Mouse (Mus musculus) right cerebral cortex, postnatal 4 days (tissue): Measurements from ENCODE around the gene Zpld1.

Experiments used
- DNase-seq: peaks from one replicate; pipeline ENCODE4 v3.0.0-alpha.2; 2022

Gene Zpld1

DNA sequence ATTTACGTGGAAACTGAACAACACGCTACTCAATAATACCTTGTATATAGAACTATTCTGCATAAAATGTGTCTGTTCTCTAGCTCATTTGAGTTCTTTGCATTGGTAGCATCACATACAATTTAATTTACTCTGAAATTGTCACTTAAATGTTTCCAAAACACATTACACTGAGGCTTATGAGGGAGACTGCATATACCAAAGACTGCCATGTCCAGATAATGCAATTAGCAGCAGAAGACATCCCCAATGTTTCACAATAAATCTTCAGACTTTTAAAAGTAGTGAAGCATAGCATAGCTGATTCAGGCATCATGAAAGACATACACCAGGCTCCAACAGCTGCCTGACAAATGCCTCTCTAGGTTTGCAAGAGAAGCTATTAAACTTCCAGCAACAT, at the start of gene Zpld1:
Gene Zpld1, minus strand, starts transcription at position 101 of the 400 bp plus-strand sequence.
- no peak for DNase-seq

DNA sequence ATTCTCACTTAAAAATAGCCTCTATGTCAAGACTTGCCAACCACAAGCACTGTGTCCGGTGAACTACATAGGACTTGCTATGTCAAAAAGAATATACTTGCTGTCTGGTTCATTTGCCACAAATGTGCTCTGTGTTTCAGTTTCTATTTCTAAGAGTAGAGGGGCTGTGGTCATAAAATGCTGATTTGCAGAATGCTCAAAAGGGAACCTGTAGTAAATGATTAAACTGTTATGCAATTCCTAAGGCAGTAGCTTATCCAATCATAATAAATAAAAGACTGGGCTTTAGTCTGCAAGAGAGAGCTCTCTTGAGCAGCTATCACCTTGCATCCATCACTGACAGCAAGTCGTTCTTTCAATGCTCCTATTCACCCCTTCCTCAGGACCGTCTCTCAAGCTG, 47.9 kb upstream of the Zpld1 start:
- DNase-seq: no peak

DNA sequence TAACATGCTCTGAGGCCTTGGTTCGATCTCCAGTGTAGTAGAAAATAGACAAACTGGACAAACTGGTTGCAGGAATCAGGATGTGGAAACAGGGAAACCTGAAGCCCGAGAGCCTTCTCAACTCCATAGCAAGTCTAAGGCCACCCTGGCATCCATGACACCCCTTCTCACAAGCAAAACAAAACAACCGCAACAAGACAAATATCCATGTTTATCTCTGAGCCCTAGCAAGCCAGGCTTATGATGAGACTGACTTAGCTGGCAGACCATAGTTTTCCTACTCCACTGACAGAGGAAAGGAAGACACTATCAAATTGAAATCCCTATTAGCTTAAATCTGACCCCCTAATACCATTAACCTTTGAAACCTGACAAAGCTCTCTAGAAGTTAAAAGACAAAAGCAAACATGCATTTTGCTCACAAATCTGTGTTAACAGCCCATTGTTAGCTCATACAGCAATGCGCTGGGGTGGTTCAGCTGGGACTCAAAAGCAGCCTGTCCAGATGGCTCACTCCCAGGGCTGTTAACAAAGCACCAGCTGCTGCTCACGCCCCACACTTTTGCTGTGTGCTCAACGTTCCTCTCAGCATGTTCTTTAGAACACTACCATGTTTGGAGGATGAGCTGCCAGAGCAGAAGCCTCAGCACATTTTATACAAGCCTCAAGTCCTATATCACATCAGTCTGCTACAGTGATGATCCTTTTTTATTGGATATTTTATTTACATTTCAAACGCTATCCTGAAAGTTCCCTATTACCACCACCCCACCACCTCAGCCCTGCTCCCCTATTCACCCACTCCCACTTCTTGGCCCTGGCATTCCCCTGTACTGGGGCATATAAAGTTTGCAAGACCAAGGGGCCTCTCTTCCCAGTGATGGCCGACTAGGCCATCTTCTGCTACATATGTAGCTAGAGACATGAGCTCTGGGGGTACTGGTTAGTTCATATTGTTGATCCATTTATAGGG, 24.0 kb upstream of the Zpld1 start:
- DNase-seq: peak; percentile 40

DNA sequence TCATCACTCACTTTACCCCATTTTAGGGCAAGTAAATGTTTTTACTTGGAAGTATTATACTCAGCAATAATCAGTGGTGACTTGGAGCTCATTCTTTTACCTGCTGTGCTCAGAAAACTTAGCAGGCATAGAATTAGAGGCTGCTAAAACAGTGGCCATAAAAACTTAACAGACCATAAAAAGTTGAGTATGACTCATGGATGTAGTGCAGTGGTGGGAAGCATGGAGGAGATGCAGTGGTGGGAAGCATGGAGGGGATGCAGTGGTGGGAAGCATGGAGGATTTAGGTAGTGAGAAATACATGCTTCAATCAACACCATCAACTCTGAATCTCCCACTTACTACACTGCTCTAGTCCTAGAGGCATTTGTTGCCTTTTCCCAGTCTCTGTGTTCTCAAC, 19.2 kb upstream of the Zpld1 start:
- no peak for DNase-seq

DNA sequence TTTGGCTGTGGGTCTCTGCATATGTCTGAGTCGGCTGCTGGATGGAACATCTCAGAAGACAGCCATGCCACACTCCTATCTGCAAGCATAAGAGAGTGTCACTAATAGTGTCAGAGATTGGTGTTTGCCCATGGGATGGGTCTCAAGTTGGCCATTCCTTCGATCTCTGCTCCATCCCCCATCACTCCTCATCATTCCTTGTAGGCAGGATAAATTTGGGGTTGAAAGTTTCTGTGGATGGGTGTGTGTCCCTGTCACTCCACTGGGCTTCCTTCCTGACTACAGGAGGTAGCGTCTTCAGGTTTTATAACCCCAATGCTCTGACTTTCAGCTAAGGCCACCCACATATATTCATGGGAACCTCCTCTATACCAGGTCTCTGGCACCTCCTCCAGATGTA, 14.3 kb upstream of the Zpld1 start:
- no peak for DNase-seq

DNA sequence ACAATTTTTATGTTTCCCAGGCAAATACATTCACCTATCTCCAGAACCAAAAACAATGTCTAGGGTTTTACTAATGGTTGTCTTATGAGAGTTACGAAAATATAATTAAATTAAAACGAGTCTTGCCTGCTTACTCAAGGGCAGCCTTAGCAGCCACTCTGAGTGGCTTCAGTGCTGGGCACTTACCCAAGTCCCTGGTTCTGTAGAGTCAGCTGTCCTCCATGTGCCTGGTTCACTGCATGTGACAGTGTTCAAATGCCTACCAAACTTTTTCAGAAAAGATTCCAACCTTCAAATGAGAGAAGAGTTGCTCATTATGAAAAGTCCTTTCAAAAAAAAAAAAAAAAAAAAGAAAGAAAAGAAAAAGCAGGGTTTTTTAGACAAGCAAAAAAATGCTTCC, 15.1 kb downstream of the Zpld1 start:
- no peak for DNase-seq

DNA sequence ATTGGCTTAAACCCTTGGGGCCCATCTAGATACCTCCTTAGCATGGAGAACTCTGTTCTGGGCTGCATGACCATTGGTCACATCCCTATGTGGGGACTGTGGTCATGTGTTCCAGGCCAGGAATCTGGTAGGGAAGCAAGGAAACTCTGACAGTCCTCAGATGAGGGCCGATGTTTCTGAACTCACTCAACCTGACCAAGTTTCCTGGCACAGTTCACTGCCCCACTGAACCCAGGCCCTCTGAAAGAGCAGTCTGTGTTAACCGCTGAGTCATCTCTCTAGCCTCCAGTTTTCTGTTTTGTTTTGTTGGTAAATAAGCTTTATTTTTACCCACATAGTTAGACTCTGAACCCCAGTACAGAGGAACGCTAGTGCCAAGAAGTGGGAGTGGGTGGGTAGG, 20.3 kb downstream of the Zpld1 start:
- DNase-seq: no peak

DNA sequence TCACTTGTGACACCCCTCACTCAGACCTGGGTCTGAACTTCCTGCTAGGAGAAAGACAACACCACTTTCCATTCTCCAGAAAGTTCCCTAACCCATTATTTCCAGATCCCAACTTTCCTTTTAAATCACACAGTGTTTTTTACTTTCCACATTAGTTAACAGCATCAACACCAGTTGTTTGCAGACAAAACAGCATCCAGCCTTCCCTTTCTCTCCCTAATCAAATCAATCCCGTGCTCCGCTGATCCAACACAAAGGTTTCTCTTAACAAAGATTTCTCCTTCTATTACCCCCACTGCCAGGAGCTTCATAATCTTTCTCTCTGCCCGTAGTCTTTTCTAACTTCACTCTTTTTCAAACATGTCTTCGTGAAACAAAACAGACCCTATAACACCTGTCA, 32.5 kb downstream of the Zpld1 start:
- DNase-seq: no peak

DNA sequence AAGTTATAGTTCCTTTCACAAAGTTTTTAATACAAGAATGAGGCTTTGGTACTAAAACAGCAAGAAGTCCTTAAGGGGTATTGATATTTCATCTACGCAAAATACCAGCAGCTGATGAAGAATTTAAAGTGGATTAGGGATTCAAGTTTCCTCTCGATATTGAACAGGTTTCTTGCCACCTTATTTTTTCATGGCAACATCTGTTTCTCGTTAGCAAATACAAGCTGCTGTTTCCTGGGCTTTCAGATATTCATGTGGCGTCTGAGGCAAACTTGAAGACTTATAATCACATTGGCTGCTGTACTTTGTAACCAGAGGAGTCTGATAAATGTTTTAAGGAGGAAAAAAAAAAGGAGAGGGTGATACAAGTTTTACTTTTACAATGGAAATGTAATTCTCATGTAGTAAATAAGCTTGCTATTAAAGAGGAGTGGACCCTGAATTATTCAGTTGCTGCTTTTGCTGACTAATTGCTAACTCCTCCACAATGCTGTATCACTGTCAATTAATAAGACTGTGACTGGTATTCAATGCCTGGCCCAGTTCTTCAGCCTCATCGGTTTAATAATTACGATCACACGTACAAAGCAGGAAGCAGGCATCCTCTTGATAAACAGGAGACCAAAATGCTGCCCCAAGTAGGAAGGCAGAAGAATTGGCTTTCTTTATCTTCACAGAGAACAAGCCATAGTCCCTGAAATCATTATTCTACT, 36.8 kb downstream of the Zpld1 start:
- DNase-seq: no peak

DNA sequence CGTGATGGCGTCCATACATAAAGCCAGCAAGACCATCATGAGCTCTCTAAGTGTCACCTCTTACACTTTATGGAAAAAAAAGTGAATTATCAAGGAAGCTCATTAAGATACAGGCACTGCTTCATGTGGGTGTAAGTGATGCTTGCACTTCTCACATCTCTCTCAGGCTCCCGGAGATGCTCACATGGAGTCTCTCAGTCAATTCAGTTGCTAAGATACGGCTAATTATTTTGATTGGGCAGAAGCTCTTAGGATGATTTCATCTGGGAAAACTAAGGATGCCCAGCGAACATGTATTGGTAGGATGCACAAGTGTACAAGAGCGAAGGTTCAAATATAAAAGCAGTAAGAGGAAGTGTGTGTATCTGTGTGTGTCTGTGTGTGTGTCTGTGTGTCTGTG, 38.1 kb downstream of the Zpld1 start:
- no peak for DNase-seq

DNA sequence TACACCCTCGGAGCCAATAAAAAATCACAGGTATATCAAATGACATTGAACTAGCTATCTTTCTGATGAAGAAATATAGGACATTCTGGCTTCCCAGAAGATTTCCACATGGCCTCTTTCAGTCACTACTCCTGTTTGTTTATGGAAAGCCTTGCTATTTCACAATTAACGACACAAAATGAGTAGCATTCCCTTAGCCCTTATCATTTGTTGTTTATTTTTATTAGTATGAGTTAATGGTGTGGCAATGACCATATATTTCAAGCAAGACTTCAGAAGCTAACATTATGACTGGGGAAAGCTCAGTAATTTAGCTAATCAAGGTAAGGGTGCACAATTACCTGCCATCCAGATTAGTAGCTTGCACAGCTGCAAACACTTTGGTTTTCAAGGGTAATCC, 56.8 kb downstream of the Zpld1 start:
- DNase-seq: no peak

DNA sequence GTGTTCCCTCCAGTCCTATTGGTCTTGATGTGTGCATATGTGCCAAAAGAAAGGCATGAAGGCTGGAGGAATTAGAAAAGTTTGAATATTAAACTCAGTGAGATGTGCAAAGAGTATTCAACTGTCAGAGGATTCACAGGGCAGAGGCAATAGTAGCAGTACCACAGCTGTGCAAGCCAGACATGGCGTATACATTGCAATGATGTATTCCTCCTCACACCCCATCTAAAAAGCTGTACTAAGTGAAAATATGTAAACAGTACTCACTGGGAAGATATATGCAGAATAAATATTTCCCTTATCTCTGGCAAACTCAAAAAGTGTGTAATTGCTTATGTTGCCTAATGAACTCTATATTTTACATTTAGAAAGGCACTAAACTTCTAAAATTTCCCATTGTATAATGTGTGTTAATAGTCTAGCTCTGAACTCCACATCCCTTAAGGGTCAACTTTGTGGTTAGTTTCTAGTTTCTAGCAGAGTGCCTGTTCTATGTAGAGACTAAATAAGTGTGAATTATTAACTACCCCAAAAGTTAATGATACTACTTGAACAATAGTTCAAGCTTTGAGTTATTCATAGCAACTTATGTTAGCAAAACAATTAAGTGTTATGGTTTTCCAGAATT, 68.7 kb downstream of the Zpld1 start:
- no peak for DNase-seq

DNA sequence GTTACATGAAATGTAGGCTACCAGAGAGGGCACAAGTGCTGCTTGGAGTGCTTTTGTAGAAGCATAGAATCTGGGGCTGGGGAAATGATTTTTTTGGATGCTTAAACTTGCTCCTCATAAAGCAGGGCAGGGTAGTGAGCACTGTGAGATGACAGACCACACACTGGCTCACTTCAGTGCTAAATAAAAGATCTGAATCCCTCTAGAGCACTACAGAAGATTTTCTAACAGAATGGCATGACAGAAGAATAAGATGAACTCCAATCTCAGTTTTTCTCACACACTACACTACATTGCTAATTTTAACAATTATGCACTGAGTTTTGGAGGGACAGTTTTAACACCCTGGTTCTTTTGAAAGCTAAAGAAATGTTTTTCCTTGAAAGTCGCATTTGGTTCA, 93.8 kb downstream of the Zpld1 start:
- DNase-seq: no peak

DNA sequence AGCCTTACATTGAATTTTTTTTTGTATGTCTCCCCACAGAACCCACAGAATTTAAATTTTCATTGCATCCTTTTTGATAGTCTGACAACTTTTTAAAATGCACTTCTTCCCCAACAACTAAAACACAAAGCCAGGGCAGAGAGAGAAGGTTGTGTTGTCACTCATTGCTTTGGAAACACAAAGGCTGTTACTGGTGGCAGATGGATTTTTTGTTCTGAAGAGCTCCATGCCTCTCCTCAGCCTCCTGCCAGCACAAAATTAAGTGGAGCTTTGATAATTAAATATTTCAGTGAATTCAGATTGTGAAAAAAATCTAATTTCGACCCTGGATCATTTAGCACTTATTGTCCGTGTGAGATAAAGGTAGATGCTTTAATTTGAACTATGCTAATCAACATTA, 107.4 kb downstream of the Zpld1 start:
- no peak for DNase-seq

DNA sequence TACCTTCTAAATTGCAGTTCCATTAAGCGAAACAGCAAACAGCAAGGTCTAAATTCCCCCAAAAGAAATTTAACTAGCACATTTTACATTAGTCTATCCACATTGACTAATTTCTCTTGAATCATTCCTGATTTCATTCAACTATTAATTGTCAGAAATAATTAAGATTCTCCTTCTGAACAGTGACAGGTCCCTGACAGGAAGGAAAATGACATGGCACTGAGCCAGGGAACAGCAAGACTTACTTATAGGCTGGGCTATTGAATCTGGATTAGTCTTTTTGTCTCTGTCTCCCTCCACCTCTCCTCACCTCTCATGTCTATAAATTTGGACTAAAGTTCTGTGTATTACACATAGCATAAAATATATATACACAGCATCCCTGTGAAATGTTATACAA, 112.4 kb downstream of the Zpld1 start:
- no peak for DNase-seq
